Comparison of ENCODE assay signal across 16 mouse cellular contexts in genomic region chr7:126466116-126466515, GRCm38 (mm10). TPM values are rescaled to one million over a fixed set of nuclear protein-coding genes. Genes with fewer than 3 reads are reported as not detected.
DNase-seq lines count a peak whose midpoint lies in the region; ATAC-seq and TF ChIP-seq lines count a peak whose summit lies in the region.
"Had no signal": no experiment of that assay in that cellular context is flagged by ENCODE, and none has a peak within 500 bp of the region (broad histone marks: within the 10 kb centered on the region; RNA-seq: fewer than 3 reads in every experiment).

No protein-coding gene starts in this region.

- H3K79me2 ChIP-seq in MEL (ENCODE audit: control insufficient read depth, insufficient read depth, low read length, poor library complexity), result no peaks in the 10 kb centered on the region

- no peak overlapping the region for H3K4me3 ChIP-seq in heart, embryonic 11.5 days (ENCODE audit: low read depth, low read length)
- H3K4me3 ChIP-seq in kidney, embryonic 15.5 days (replicated peaks), result no peak overlapping the region
- H3K4me3 ChIP-seq in MEL (ENCODE audit: control insufficient read depth in 1 of 2, insufficient read depth in 1 of 2, low read depth in 2 of 2, low read length in 2 of 2), result no peak overlapping the region
- no peak overlapping the region for H3K4me3 ChIP-seq in embryonic facial prominence, embryonic 15.5 days (replicated peaks)
- H3K4me3 ChIP-seq: liver, embryonic 12.5 days; midbrain, embryonic 12.5 days; neural tube, embryonic 15.5 days had no signal

- 58% methylated on average over 9 of the region's 9 CpGs for WGBS in heart, embryonic 11.5 days (ENCODE audit: insufficient replicate concordance)
- WGBS in kidney, embryonic 15.5 days, result 65% methylated on average over 9 of the region's 9 CpGs
- 53% methylated on average over 9 of the region's 9 CpGs for WGBS in embryonic facial prominence, embryonic 15.5 days

- no peak overlapping the region for H3K4me2 ChIP-seq in heart, embryonic 11.5 days
- no peak overlapping the region for H3K4me2 ChIP-seq in kidney, embryonic 15.5 days
- H3K4me2 ChIP-seq in embryonic facial prominence, embryonic 15.5 days (replicated peaks), result no peak overlapping the region
- H3K4me2 ChIP-seq: liver, embryonic 12.5 days; midbrain, embryonic 12.5 days; neural tube, embryonic 15.5 days had no signal

- DNase-seq in heart, adult 8-10 months (ENCODE audit: low spot score), result no peak
- no peak for DNase-seq in kidney, postnatal 14 days
- DNase-seq in MEL (ENCODE audit: low read depth, low spot score), result no peak
- no peak for DNase-seq in neural tube, embryonic 10.5 days (ENCODE audit: extremely low spot score, low spot score)
- DNase-seq: cerebellum, postnatal 10 days; embryo, embryonic 11 days; forebrain, postnatal 0 days; layer of hippocampus, postnatal 36 days; right cerebral cortex, postnatal 25 days had no signal

- TF ChIP-seq POLR2A in MEL (IDR thresholded peaks at IDR 0.05; ENCODE audit: control insufficient read depth in 1 of 2, insufficient read depth in 1 of 2, low read depth in 1 of 2, low read length in 2 of 2, poor library complexity in 1 of 2), result no peak

- peaks cover 3% of the 10 kb centered on the region; the same call in 1 of the 2 replicates for H3K27me3 ChIP-seq in heart, embryonic 11.5 days (ENCODE audit: control insufficient read depth, insufficient read depth, low read length)
- H3K27me3 ChIP-seq in kidney, embryonic 15.5 days, result no peaks in the 10 kb centered on the region
- no peaks in the 10 kb centered on the region for H3K27me3 ChIP-seq in MEL (ENCODE audit: control insufficient read depth in 1 of 2, insufficient read depth in 2 of 2, low read length in 2 of 2)
- H3K27me3 ChIP-seq in embryonic facial prominence, embryonic 15.5 days, result no peaks in the 10 kb centered on the region
- H3K27me3 ChIP-seq: neural tube, embryonic 15.5 days had no signal

- no peak for TF ChIP-seq RAD21 in MEL (IDR thresholded peaks at IDR 0.05; ENCODE audit: low read depth, low read length)

- H3K27ac ChIP-seq in heart, embryonic 11.5 days (ENCODE audit: low read depth, low read length), result peak overlapping the region; percentile 75
- H3K27ac ChIP-seq in kidney, embryonic 15.5 days, result peak overlapping the region; percentile 51; the same call in 1 of the 2 replicates
- no peak overlapping the region for H3K27ac ChIP-seq in MEL (ENCODE audit: control insufficient read depth, low read depth, low read length)
- peak overlapping the region; percentile 52; the same call in 1 of the 2 replicates for H3K27ac ChIP-seq in embryonic facial prominence, embryonic 15.5 days (replicated peaks)
- H3K27ac ChIP-seq: liver, embryonic 12.5 days; midbrain, embryonic 12.5 days; neural tube, embryonic 15.5 days had no signal

- no peak for ATAC-seq in heart, embryonic 11.5 days (replicated peaks; ENCODE audit: insufficient number of reproducible peaks, low FRiP score, low TSS enrichment)
- ATAC-seq in kidney, embryonic 15.5 days (replicated peaks; ENCODE audit: low FRiP score), result no peak
- no peak for ATAC-seq in embryonic facial prominence, embryonic 15.5 days (ENCODE audit: insufficient number of reproducible peaks, low FRiP score, low TSS enrichment, low read depth)
- no peak for ATAC-seq in erythroblast, adult 5-6 weeks (replicated peaks; ENCODE audit: low FRiP score, poor library complexity, severe bottlenecking)
- ATAC-seq: forebrain, postnatal 0 days had no signal

- no peak for TF ChIP-seq CTCF in MEL (IDR thresholded peaks at IDR 0.05 in 2 of 3, conservative IDR thresholded peaks at IDR 0.05 in 1 of 3; ENCODE audit: control insufficient read depth in 1 of 3, insufficient read depth in 1 of 3, low read depth in 2 of 3, low read length in 3 of 3, poor library complexity in 1 of 3, severe bottlenecking in 1 of 3)

- TF ChIP-seq EP300 in MEL (IDR thresholded peaks at IDR 0.05; ENCODE audit: low read depth in 1 of 2, low read length in 2 of 2), result no peak

- H3K36me3 ChIP-seq in heart, embryonic 11.5 days (ENCODE audit: control insufficient read depth, insufficient read depth, low read length), result peaks cover 28% of the 10 kb centered on the region
- H3K36me3 ChIP-seq in kidney, embryonic 15.5 days, result peaks cover 51% of the 10 kb centered on the region
- peaks cover 1 to 34% of the 10 kb centered on the region in 2 experiments; a peak in 3 of 4 replicates for H3K36me3 ChIP-seq in MEL (ENCODE audit: control insufficient read depth in 1 of 2, insufficient read depth in 2 of 2, low read length in 2 of 2)
- H3K36me3 ChIP-seq in embryonic facial prominence, embryonic 15.5 days, result peaks cover 47% of the 10 kb centered on the region

- H3K9me3 ChIP-seq in heart, embryonic 11.5 days (replicated peaks; ENCODE audit: control insufficient read depth, low read length), result no peaks in the 10 kb centered on the region
- H3K9me3 ChIP-seq in kidney, embryonic 15.5 days (replicated peaks), result no peaks in the 10 kb centered on the region
- no peaks in the 10 kb centered on the region for H3K9me3 ChIP-seq in MEL (replicated peaks; ENCODE audit: insufficient read depth, low read length)
- no peaks in the 10 kb centered on the region for H3K9me3 ChIP-seq in embryonic facial prominence, embryonic 15.5 days (replicated peaks)
- H3K9me3 ChIP-seq: liver, embryonic 12.5 days; midbrain, embryonic 12.5 days; neural tube, embryonic 15.5 days had no signal

- H3K4me1 ChIP-seq in heart, embryonic 11.5 days (ENCODE audit: control insufficient read depth, insufficient read depth, low read length), result peaks cover 35% of the 10 kb centered on the region
- peaks cover 41% of the 10 kb centered on the region for H3K4me1 ChIP-seq in kidney, embryonic 15.5 days
- peaks cover 19 to 38% of the 10 kb centered on the region in 2 experiments for H3K4me1 ChIP-seq in MEL (ENCODE audit: control insufficient read depth in 1 of 2, insufficient read depth in 2 of 2, low read length in 2 of 2)
- H3K4me1 ChIP-seq in embryonic facial prominence, embryonic 15.5 days, result peaks cover 15% of the 10 kb centered on the region
- H3K4me1 ChIP-seq: midbrain, embryonic 12.5 days; neural tube, embryonic 15.5 days had no signal

- H3K9ac ChIP-seq in heart, embryonic 11.5 days (ENCODE audit: low read depth, low read length), result 0 out of 2 replicates have a peak overlapping the region, but pooled peaks have one; percentile 28
- no peak overlapping the region for H3K9ac ChIP-seq in kidney, embryonic 15.5 days
- no peak overlapping the region for H3K9ac ChIP-seq in MEL (ENCODE audit: control insufficient read depth, low read depth, low read length, poor library complexity, severe bottlenecking)
- no peak overlapping the region for H3K9ac ChIP-seq in embryonic facial prominence, embryonic 15.5 days
- H3K9ac ChIP-seq: forebrain, postnatal 0 days; liver, embryonic 12.5 days; midbrain, embryonic 12.5 days; neural tube, embryonic 15.5 days had no signal

RNA-seq across cellular contexts. Expression of gene Atp2a1, which starts 3.2 kb away (rescaled TPM):
- polyA plus RNA-seq in heart, embryonic 11.5 days (2014; fragmentation: Nextera tagmentation; extraction: Ambion mirVana), result 5.0 and 7.5 TPM in 2 replicates
- 10 to 100 TPM in 1 of 4 experiments, 1 to 10 TPM in 3; 6.8 to 12.2 (median 8.8) TPM for total RNA-seq in heart, adult 8-10 months (2022)
- 13.4 and 25.1 TPM in 2 replicates for polyA plus RNA-seq in kidney, embryonic 15.5 days (2015; fragmentation: Nextera tagmentation; extraction: Ambion mirVana)
- 0.04 and 0.20 TPM in 2 replicates for total RNA-seq in MEL (2012; rRNA removed)
- under 1 TPM in 1 of 2 experiments, not detected in 1; 0.47 TPM for polyA plus RNA-seq in MEL (2012; ENCODE audit: insufficient read depth in 1 of 2, insufficient read length in 2 of 2, low read depth in 1 of 2, low replicate concordance in 2 of 2, missing spikeins in 1 of 2)
- polyA plus RNA-seq in embryonic facial prominence, embryonic 15.5 days (2015; fragmentation: Nextera tagmentation; extraction: Ambion mirVana), result 103 and 140 TPM in 2 replicates
- total RNA-seq in erythroblast, adult 5-6 weeks (2015; ENCODE audit: low replicate concordance), result not detected in 2 replicates
- not detected in 2 replicates for total RNA-seq in erythroblast, adult 5-6 weeks (2017; ENCODE audit: low replicate concordance)

RNA-seq across cellular contexts. Expression of gene Sh2b1, which starts 9.1 kb away (rescaled TPM):
- 33.7 and 36.0 TPM in 2 replicates for polyA plus RNA-seq in heart, embryonic 11.5 days (2014; fragmentation: Nextera tagmentation; extraction: Ambion mirVana)
- 10 to 100 TPM; 38.6 to 46.6 (median 44.3) TPM for total RNA-seq in heart, adult 8-10 months (2022)
- polyA plus RNA-seq in kidney, embryonic 15.5 days (2015; fragmentation: Nextera tagmentation; extraction: Ambion mirVana), result 52.7 and 56.0 TPM in 2 replicates
- total RNA-seq in MEL (2012; rRNA removed), result 11.8 and 13.1 TPM in 2 replicates
- 10 to 100 TPM in 1 of 2 experiments, not detected in 1; 48.9 TPM for polyA plus RNA-seq in MEL (2012; ENCODE audit: insufficient read depth in 1 of 2, insufficient read length in 2 of 2, low read depth in 1 of 2, low replicate concordance in 2 of 2, missing spikeins in 1 of 2)
- polyA plus RNA-seq in embryonic facial prominence, embryonic 15.5 days (2015; fragmentation: Nextera tagmentation; extraction: Ambion mirVana), result 54.2 and 60.4 TPM in 2 replicates
- 4.0 and 7.7 TPM in 2 replicates for total RNA-seq in erythroblast, adult 5-6 weeks (2015; ENCODE audit: low replicate concordance)
- 6.6 and 19.6 TPM in 2 replicates for total RNA-seq in erythroblast, adult 5-6 weeks (2017; ENCODE audit: low replicate concordance)

RNA-seq across cellular contexts. Expression of gene Tufm, which starts 21.0 kb away (rescaled TPM):
- polyA plus RNA-seq in heart, embryonic 11.5 days (2014; fragmentation: Nextera tagmentation; extraction: Ambion mirVana), result 167 and 187 TPM in 2 replicates
- 100 to 1,000 TPM; 288 to 326 (median 304) TPM for total RNA-seq in heart, adult 8-10 months (2022)
- polyA plus RNA-seq in kidney, embryonic 15.5 days (2015; fragmentation: Nextera tagmentation; extraction: Ambion mirVana), result 154 and 156 TPM in 2 replicates
- 224 and 244 TPM in 2 replicates for total RNA-seq in MEL (2012; rRNA removed)
- 100 to 1,000 TPM in 1 of 2 experiments, not detected in 1; 397 TPM for polyA plus RNA-seq in MEL (2012; ENCODE audit: insufficient read depth in 1 of 2, insufficient read length in 2 of 2, low read depth in 1 of 2, low replicate concordance in 2 of 2, missing spikeins in 1 of 2)
- polyA plus RNA-seq in embryonic facial prominence, embryonic 15.5 days (2015; fragmentation: Nextera tagmentation; extraction: Ambion mirVana), result 129 and 130 TPM in 2 replicates
- total RNA-seq in erythroblast, adult 5-6 weeks (2015; ENCODE audit: low replicate concordance), result 11.3 and 12.5 TPM in 2 replicates
- 7.3 and 8.2 TPM in 2 replicates for total RNA-seq in erythroblast, adult 5-6 weeks (2017; ENCODE audit: low replicate concordance)

RNA-seq across cellular contexts. Expression of gene Atxn2l, which starts 37.1 kb away (rescaled TPM):
- polyA plus RNA-seq in heart, embryonic 11.5 days (2014; fragmentation: Nextera tagmentation; extraction: Ambion mirVana), result 38.2 and 39.9 TPM in 2 replicates
- 10 to 100 TPM; 30.7 to 39.3 (median 35.2) TPM for total RNA-seq in heart, adult 8-10 months (2022)
- polyA plus RNA-seq in kidney, embryonic 15.5 days (2015; fragmentation: Nextera tagmentation; extraction: Ambion mirVana), result 49.3 and 51.7 TPM in 2 replicates
- 40.8 and 52.1 TPM in 2 replicates for total RNA-seq in MEL (2012; rRNA removed)
- 100 to 1,000 TPM; 218 to 821 TPM for polyA plus RNA-seq in MEL (2012; ENCODE audit: insufficient read depth in 1 of 2, insufficient read length in 2 of 2, low read depth in 1 of 2, low replicate concordance in 2 of 2, missing spikeins in 1 of 2)
- 52.1 and 58.0 TPM in 2 replicates for polyA plus RNA-seq in embryonic facial prominence, embryonic 15.5 days (2015; fragmentation: Nextera tagmentation; extraction: Ambion mirVana)
- total RNA-seq in erythroblast, adult 5-6 weeks (2015; ENCODE audit: low replicate concordance), result 35.2 and 47.2 TPM in 2 replicates
- total RNA-seq in erythroblast, adult 5-6 weeks (2017; ENCODE audit: low replicate concordance), result 28.8 and 35.0 TPM in 2 replicates

RNA-seq across cellular contexts. Expression of gene Rabep2, which starts 37.6 kb away (rescaled TPM):
- polyA plus RNA-seq in heart, embryonic 11.5 days (2014; fragmentation: Nextera tagmentation; extraction: Ambion mirVana), result 18.1 and 23.0 TPM in 2 replicates
- 1 to 10 TPM; 5.9 to 9.9 (median 6.0) TPM for total RNA-seq in heart, adult 8-10 months (2022)
- 34.5 and 35.7 TPM in 2 replicates for polyA plus RNA-seq in kidney, embryonic 15.5 days (2015; fragmentation: Nextera tagmentation; extraction: Ambion mirVana)
- 12.9 and 15.2 TPM in 2 replicates for total RNA-seq in MEL (2012; rRNA removed)
- polyA plus RNA-seq in MEL (2012; ENCODE audit: insufficient read depth in 1 of 2, insufficient read length in 2 of 2, low read depth in 1 of 2, low replicate concordance in 2 of 2, missing spikeins in 1 of 2), result 10 to 100 TPM in 1 of 2 experiments, not detected in 1; 16.2 TPM
- polyA plus RNA-seq in embryonic facial prominence, embryonic 15.5 days (2015; fragmentation: Nextera tagmentation; extraction: Ambion mirVana), result 36.2 and 38.1 TPM in 2 replicates
- 2.3 and 2.9 TPM in 2 replicates for total RNA-seq in erythroblast, adult 5-6 weeks (2015; ENCODE audit: low replicate concordance)
- 2.0 and 4.3 TPM in 2 replicates for total RNA-seq in erythroblast, adult 5-6 weeks (2017; ENCODE audit: low replicate concordance)
